Mouse (Mus musculus): Measurements from ENCODE around the gene Spock1. TPM values are rescaled to one million over a fixed set of nuclear protein-coding genes. Genes with fewer than 3 reads are reported as not detected.
"Not testable (repeated sequence)": the region's sequence is repeated elsewhere in the genome, so short reads cannot be mapped to it uniquely, and the experiment has no call there.

Spock1 gene
- polyA plus RNA-seq, 1 experiment from 2014 or later, result 1.1 TPM

GRCm38 (mm10) chr13:57609946-57610345, 298.2 kb downstream of the Spock1 start:
- Histone ChIP-seq H3K36me3 (ENCODE audit: control insufficient read depth, insufficient read depth) (no peaks in the 10 kb centered on the region), H3K27me3 (replicated peaks; ENCODE audit: control insufficient read depth, insufficient read depth, low read length) (no peaks in the 10 kb centered on the region), H3K9ac (ENCODE audit: low read depth, low read length) (no peak overlapping the region), H3K27ac (ENCODE audit: low read depth, low read length) (no peak overlapping the region), H3K4me1 (replicated peaks; ENCODE audit: control insufficient read depth, insufficient read depth, low read length) (no peaks in the 10 kb centered on the region), H3K9me3 (ENCODE audit: control insufficient read depth) (0 out of 2 replicates have a peak, but pooled peaks cover 5% of the 10 kb centered on the region), H3K4me3 (ENCODE audit: low read depth, low read length) (no peak overlapping the region), H3K4me2 (replicated peaks; ENCODE audit: low read depth) (no peak overlapping the region)
- no peak for TF ChIP-seq CTCF (IDR thresholded peaks at IDR 0.05; ENCODE audit: low read depth)
- 38% methylated on average over 7 of the region's 7 CpGs for WGBS
- peak; percentile 68; the same call in 1 of the 2 replicates for ATAC-seq

DNA sequence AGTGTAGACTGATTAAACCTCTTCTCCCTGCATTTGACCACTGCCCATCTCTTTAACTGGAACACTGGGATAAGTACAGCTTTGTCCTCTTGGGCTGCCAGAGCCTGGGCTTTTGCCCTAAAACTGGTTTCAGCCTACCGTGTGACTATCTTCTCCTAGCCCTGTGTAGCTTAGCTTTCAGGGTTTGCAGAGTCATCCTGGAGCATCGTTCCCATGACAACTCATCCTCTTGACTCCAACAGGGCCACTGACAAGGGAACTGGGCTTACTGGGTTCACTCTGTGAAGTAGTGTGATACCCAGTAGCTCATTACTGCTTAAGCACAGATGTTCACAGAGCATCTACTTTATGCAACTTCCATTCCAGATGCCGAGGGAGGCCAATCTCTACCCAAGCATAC, 303.7 kb downstream of the Spock1 start:
- WGBS, result 83% methylated on average over 3 of the region's 3 CpGs
- ATAC-seq, result no peak

DNA sequence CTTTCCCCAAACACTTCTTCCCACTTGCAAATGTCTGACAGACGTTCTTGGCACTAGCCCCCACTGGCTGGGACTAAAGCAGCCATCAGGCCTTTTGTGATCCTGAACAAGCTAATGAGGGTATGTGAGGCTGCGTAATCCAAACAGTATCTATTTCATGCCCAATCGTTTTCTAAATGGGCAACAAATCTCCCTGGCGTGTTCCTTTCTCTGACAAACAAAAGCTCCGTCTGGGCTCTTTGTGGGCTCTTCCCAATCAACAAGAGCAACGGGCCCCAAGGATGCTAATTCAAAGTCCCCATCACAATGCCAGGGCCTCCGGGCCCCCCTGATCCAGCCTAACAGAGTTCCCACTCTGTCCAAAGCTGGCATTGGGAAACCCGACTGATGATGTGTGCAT, 304.9 kb downstream of the Spock1 start:
- H3K9me3 ChIP-seq (ENCODE audit: control insufficient read depth), result no peaks in the 10 kb centered on the region
- WGBS, result 79% methylated on average over 8 of the region's 8 CpGs
- H3K4me2 ChIP-seq (replicated peaks; ENCODE audit: low read depth), result no peak overlapping the region
- no peak for ATAC-seq
- no peaks in the 10 kb centered on the region for H3K27me3 ChIP-seq (replicated peaks; ENCODE audit: control insufficient read depth, insufficient read depth, low read length)
- no peak overlapping the region for H3K4me3 ChIP-seq (ENCODE audit: low read depth, low read length)
- no peak overlapping the region for H3K9ac ChIP-seq (ENCODE audit: low read depth, low read length)
- no peak for TF ChIP-seq CTCF (IDR thresholded peaks at IDR 0.05; ENCODE audit: low read depth)
- no peak overlapping the region for H3K27ac ChIP-seq (ENCODE audit: low read depth, low read length)
- no peaks in the 10 kb centered on the region for H3K4me1 ChIP-seq (replicated peaks; ENCODE audit: control insufficient read depth, insufficient read depth, low read length)
- no peaks in the 10 kb centered on the region for H3K36me3 ChIP-seq (ENCODE audit: control insufficient read depth, insufficient read depth)

More for the DNA sequence above, 303.7 kb downstream of the Spock1 start:
- H3K9ac ChIP-seq (ENCODE audit: low read depth, low read length), result no peak overlapping the region
- H3K4me3 ChIP-seq (ENCODE audit: low read depth, low read length), result no peak overlapping the region
- H3K27ac ChIP-seq (ENCODE audit: low read depth, low read length), result no peak overlapping the region
- H3K27me3 ChIP-seq (replicated peaks; ENCODE audit: control insufficient read depth, insufficient read depth, low read length), result no peaks in the 10 kb centered on the region
- H3K4me2 ChIP-seq (replicated peaks; ENCODE audit: low read depth), result no peak overlapping the region
- H3K36me3 ChIP-seq (ENCODE audit: control insufficient read depth, insufficient read depth), result no peaks in the 10 kb centered on the region
- no peaks in the 10 kb centered on the region for H3K4me1 ChIP-seq (replicated peaks; ENCODE audit: control insufficient read depth, insufficient read depth, low read length)
- 0 out of 2 replicates have a peak, but pooled peaks cover 5% of the 10 kb centered on the region for H3K9me3 ChIP-seq (ENCODE audit: control insufficient read depth)
- TF ChIP-seq CTCF (IDR thresholded peaks at IDR 0.05; ENCODE audit: low read depth), result no peak

DNA sequence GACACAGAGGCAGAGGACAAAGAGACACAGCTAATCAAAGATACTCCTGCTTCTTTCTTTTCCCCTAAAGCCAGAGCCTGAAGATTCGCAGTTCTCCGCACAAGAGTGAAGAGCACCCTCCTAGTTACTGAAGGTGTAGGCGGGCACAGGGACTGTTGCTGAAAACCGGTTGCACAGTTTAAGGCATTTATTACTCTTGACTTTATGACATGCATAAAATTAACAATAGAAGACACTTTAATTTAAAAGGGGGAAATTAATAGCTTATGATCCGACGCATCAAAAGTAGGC, 312.4 kb downstream of the Spock1 start:
- ATAC-seq, result no peak
- WGBS, result 82% methylated on average over 6 of the region's 6 CpGs
- no peaks in the 10 kb centered on the region for H3K9me3 ChIP-seq (ENCODE audit: control insufficient read depth)
- no peak overlapping the region for H3K4me2 ChIP-seq (replicated peaks; ENCODE audit: low read depth)
- H3K4me1 ChIP-seq (replicated peaks; ENCODE audit: control insufficient read depth, insufficient read depth, low read length), result no peaks in the 10 kb centered on the region
- H3K27me3 ChIP-seq (replicated peaks; ENCODE audit: control insufficient read depth, insufficient read depth, low read length), result no peaks in the 10 kb centered on the region
- H3K9ac ChIP-seq (ENCODE audit: low read depth, low read length), result no peak overlapping the region
- H3K4me3 ChIP-seq (ENCODE audit: low read depth, low read length), result no peak overlapping the region
- no peak overlapping the region for H3K27ac ChIP-seq (ENCODE audit: low read depth, low read length)
- no peaks in the 10 kb centered on the region for H3K36me3 ChIP-seq (ENCODE audit: control insufficient read depth, insufficient read depth)
- TF ChIP-seq CTCF (IDR thresholded peaks at IDR 0.05; ENCODE audit: low read depth), result no peak

- no peak overlapping the region for H3K4me3 ChIP-seq (ENCODE audit: low read depth, low read length)
- H3K9me3 ChIP-seq (ENCODE audit: control insufficient read depth), result no peaks in the 10 kb centered on the region
- H3K4me1 ChIP-seq (replicated peaks; ENCODE audit: control insufficient read depth, insufficient read depth, low read length), result no peaks in the 10 kb centered on the region
- no peak overlapping the region for H3K4me2 ChIP-seq (replicated peaks; ENCODE audit: low read depth)
- no peaks in the 10 kb centered on the region for H3K27me3 ChIP-seq (replicated peaks; ENCODE audit: control insufficient read depth, insufficient read depth, low read length)
- H3K36me3 ChIP-seq (ENCODE audit: control insufficient read depth, insufficient read depth), result no peaks in the 10 kb centered on the region
- no peak overlapping the region for H3K9ac ChIP-seq (ENCODE audit: low read depth, low read length)
- WGBS, result 65% methylated on average over 15 of the region's 15 CpGs
- H3K27ac ChIP-seq (ENCODE audit: low read depth, low read length), result no peak overlapping the region
- no peak for ATAC-seq
- TF ChIP-seq CTCF (IDR thresholded peaks at IDR 0.05; ENCODE audit: low read depth), result no peak
Observed at GRCm38 (mm10) chr13:57595032-57595760, 312.9 kb downstream of the Spock1 start.

DNA sequence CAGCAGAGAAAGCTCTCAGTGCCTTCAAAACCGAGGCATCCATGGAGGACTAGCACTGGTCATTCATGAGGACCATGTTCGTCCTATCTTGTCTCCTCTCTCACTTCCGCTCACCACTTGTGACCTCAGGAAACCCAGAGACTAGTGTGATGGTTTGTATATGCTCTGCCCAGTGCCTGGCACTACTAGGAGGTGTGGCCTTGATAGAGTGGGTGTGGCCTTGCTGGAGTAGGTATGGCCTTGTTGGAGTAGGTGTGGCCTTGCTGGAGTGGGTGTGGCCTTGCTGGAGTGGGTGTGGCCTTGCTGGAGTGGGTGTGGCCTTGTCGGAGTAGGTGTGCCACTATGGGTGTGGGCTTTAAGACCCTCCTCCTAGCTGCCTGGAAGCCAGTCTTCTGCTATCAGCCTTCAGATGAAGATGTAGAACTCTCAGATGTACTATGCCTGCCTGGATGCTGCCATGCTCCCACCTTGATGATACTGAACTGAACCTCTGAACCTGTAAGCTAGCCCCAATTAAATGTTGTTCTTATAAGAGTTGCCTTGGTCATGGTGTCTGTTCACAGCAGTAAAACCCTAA, 318.7 kb downstream of the Spock1 start:
- not testable (repeated sequence) for ATAC-seq; H3K9ac ChIP-seq (ENCODE audit: low read depth, low read length); H3K27ac ChIP-seq (ENCODE audit: low read depth, low read length); H3K4me2 ChIP-seq (replicated peaks; ENCODE audit: low read depth); H3K27me3 ChIP-seq (replicated peaks; ENCODE audit: control insufficient read depth, insufficient read depth, low read length); H3K4me1 ChIP-seq (replicated peaks; ENCODE audit: control insufficient read depth, insufficient read depth, low read length); H3K9me3 ChIP-seq (ENCODE audit: control insufficient read depth); H3K36me3 ChIP-seq (ENCODE audit: control insufficient read depth, insufficient read depth); H3K4me3 ChIP-seq (ENCODE audit: low read depth, low read length)
- WGBS, result 93% methylated on average over 4 of the region's 4 CpGs
